Mouse (Mus musculus): Measurements from ENCODE around the gene Tdpoz1. TPM values are rescaled to one million over a fixed set of nuclear protein-coding genes. Genes with fewer than 3 reads are reported as not detected.
"Not testable (repeated sequence)": the region's sequence is repeated elsewhere in the genome, so short reads cannot be mapped to it uniquely, and the experiment has no call there.

The Tdpoz1 gene
- not detected in 2 replicates for polyA plus RNA-seq (2015; fragmentation: Nextera tagmentation; extraction: Ambion mirVana)

GRCm38 (mm10) chr3:93676210-93676609 is at the start of gene Tdpoz1:
Tdpoz1 (minus strand) TSS chr3:93676310.
- not testable (repeated sequence) for H3K36me3 ChIP-seq (ENCODE audit: poor library complexity, severe bottlenecking); H3K4me3 ChIP-seq; H3K4me1 ChIP-seq; H3K9ac ChIP-seq; H3K4me2 ChIP-seq; H3K9me3 ChIP-seq (replicated peaks); H3K27me3 ChIP-seq; ATAC-seq; H3K27ac ChIP-seq
- 82% methylated on average over 3 of the region's 4 CpGs for WGBS

- not testable (repeated sequence) for H3K9me3 ChIP-seq (replicated peaks); H3K4me2 ChIP-seq; ATAC-seq; H3K4me1 ChIP-seq; H3K27ac ChIP-seq; H3K4me3 ChIP-seq; H3K27me3 ChIP-seq; H3K9ac ChIP-seq; H3K36me3 ChIP-seq (ENCODE audit: poor library complexity, severe bottlenecking)
- WGBS, result 83% methylated on average over 2 of the region's 2 CpGs
Measured at GRCm38 (mm10) chr3:93708969-93709637, 33.0 kb upstream of the Tdpoz1 start.

GRCm38 (mm10) chr3:93692970-93693369 is 16.9 kb upstream of the Tdpoz1 start, which contains the start of gene Gm37596:
Gm37596 (minus strand) TSS chr3:93693070.
- 71% methylated on average over 1 of the region's 2 CpGs for WGBS
- H3K27me3 ChIP-seq; H3K27ac ChIP-seq; H3K9me3 ChIP-seq (replicated peaks); H3K4me3 ChIP-seq; H3K4me2 ChIP-seq; H3K4me1 ChIP-seq; H3K36me3 ChIP-seq (ENCODE audit: poor library complexity, severe bottlenecking); H3K9ac ChIP-seq; ATAC-seq: not testable (repeated sequence)

GRCm38 (mm10) chr3:93670805-93671503 is 5.2 kb downstream of the Tdpoz1 start:
- H3K4me2 ChIP-seq; H3K36me3 ChIP-seq (ENCODE audit: poor library complexity, severe bottlenecking); H3K9me3 ChIP-seq (replicated peaks); H3K27ac ChIP-seq; ATAC-seq; H3K9ac ChIP-seq; H3K27me3 ChIP-seq; H3K4me3 ChIP-seq; H3K4me1 ChIP-seq: not testable (repeated sequence)
- WGBS, result 91% methylated on average over 5 of the region's 6 CpGs

GRCm38 (mm10) chr3:93654260-93654659 is 21.9 kb downstream of the Tdpoz1 start:
- H3K27me3 ChIP-seq, result no peaks in the 10 kb centered on the region
- WGBS, result 86% methylated on average over 1 of the region's 1 CpGs
- ATAC-seq, result no peak

GRCm38 (mm10) chr3:93652586-93652985 is 23.5 kb downstream of the Tdpoz1 start, which contains the start of gene Tdpoz2:
Tdpoz2 (minus strand) TSS chr3:93652686.
- 83% methylated on average over 3 of the region's 3 CpGs for WGBS
- Histone ChIP-seq H3K9me3 (replicated peaks) (no peaks in the 10 kb centered on the region), H3K27ac (no peak within 1 kb of the TSS), H3K9ac (no peak within 1 kb of the TSS), H3K27me3 (no peaks in the 10 kb centered on the region), H3K4me2 (no peak within 1 kb of the TSS), H3K4me3 (no peak within 1 kb of the TSS), H3K36me3 (ENCODE audit: poor library complexity, severe bottlenecking) (no peaks in the 10 kb centered on the region), H3K4me1 (no peaks in the 10 kb centered on the region)
- no peak for ATAC-seq

More at GRCm38 (mm10) chr3:93654260-93654659, 21.9 kb downstream of the Tdpoz1 start:
- no peaks in the 10 kb centered on the region for H3K9me3 ChIP-seq (replicated peaks)
- no peaks in the 10 kb centered on the region for H3K4me1 ChIP-seq
- no peak overlapping the region for H3K9ac ChIP-seq
- H3K27ac ChIP-seq, result no peak overlapping the region
- H3K4me3 ChIP-seq, result no peak overlapping the region
- H3K36me3 ChIP-seq (ENCODE audit: poor library complexity, severe bottlenecking), result no peaks in the 10 kb centered on the region
- H3K4me2 ChIP-seq, result no peak overlapping the region

GRCm38 (mm10) chr3:93630917-93631714 is 45.0 kb downstream of the Tdpoz1 start:
- not testable (repeated sequence) for H3K27me3 ChIP-seq; H3K4me3 ChIP-seq; H3K9ac ChIP-seq; H3K4me1 ChIP-seq; H3K27ac ChIP-seq; H3K9me3 ChIP-seq (replicated peaks); ATAC-seq; H3K36me3 ChIP-seq (ENCODE audit: poor library complexity, severe bottlenecking); H3K4me2 ChIP-seq
- WGBS, result 90% methylated on average over 4 of the region's 4 CpGs

Other genes with a start within 250 kb of the Tdpoz1 start
- gene Tchh, start 234.0 kb downstream of the Tdpoz1 start, polyA plus RNA-seq (2015; fragmentation: Nextera tagmentation; extraction: Ambion mirVana), result 0.37 and 0.53 TPM in 2 replicates
- not detected in 2 replicates for gene Tchhl1, start 207.6 kb downstream of the Tdpoz1 start, polyA plus RNA-seq (2015; fragmentation: Nextera tagmentation; extraction: Ambion mirVana)
- 117 and 133 TPM in 2 replicates for gene S100a11, start 155.8 kb downstream of the Tdpoz1 start, polyA plus RNA-seq (2015; fragmentation: Nextera tagmentation; extraction: Ambion mirVana)
- 69.1 and 89.9 TPM in 2 replicates for gene S100a10, start 121.2 kb downstream of the Tdpoz1 start, polyA plus RNA-seq (2015; fragmentation: Nextera tagmentation; extraction: Ambion mirVana)
- not detected in 2 replicates for gene Tdpoz2, start 23.6 kb downstream of the Tdpoz1 start, polyA plus RNA-seq (2015; fragmentation: Nextera tagmentation; extraction: Ambion mirVana)
- gene Gm37596, start 16.8 kb upstream of the Tdpoz1 start, polyA plus RNA-seq (2015; fragmentation: Nextera tagmentation; extraction: Ambion mirVana), result not detected in 2 replicates
- gene Gm5773, start 96.7 kb upstream of the Tdpoz1 start, polyA plus RNA-seq (2015; fragmentation: Nextera tagmentation; extraction: Ambion mirVana), result not detected in 2 replicates
- not detected in 2 replicates for gene Tdpoz4, start 120.1 kb upstream of the Tdpoz1 start, polyA plus RNA-seq (2015; fragmentation: Nextera tagmentation; extraction: Ambion mirVana)
- not detected in 2 replicates for gene Tdpoz3, start 149.7 kb upstream of the Tdpoz1 start, polyA plus RNA-seq (2015; fragmentation: Nextera tagmentation; extraction: Ambion mirVana)

All from forebrain, embryonic 13.5 days (tissue).